Mouse (Mus musculus) testis, postnatal 10 days (tissue): Measurements from ENCODE around the gene Filip1l.
A peak's percentile ranks its signal among the peaks of the same experiment; 100 is the strongest.

Source experiments
- DNase-seq: peaks from one replicate; pipeline ENCODE4 v3.0.0; 2021; ENCODE audit warnings: low spot score

The Filip1l gene

DNA sequence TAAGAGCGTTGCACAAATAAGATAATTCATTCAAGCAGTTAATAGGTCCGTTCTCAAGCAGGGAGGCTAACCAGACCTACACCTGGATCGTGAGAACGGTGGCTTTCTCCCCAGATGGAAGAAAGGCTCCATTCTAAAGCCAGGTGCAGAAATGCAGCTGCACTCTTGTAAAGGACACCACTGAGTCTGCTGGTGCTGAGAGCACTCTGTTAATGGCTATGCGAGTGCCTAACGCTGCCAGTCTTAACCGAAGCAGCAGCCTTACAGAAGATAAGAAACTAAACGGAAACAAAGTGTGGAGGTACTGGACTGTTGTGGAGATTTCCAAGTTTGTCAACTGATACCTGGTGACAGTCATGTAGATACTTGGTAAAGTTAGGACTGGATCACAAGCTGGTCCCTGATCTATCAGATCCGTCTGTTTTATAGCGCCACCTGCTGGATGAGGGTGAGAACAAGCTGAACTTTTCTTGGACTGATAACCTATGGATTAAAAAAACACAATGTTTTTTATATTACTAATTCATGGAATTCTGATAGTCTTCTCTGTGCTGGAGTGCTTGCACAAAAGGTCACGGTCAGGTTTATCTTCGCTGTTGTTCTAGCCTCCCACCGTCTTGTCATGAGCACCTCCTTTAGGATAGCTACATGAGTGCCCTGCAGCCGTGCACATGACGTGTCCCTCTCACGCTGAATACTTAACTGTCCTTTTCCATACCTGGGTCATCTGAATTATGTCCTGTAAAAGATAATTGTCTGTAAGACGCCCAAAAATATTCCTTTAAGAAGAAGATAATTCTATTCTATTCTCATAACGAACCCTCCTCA, 45.7 kb downstream of the Filip1l start:
- peak; percentile 84 for DNase-seq

DNA sequence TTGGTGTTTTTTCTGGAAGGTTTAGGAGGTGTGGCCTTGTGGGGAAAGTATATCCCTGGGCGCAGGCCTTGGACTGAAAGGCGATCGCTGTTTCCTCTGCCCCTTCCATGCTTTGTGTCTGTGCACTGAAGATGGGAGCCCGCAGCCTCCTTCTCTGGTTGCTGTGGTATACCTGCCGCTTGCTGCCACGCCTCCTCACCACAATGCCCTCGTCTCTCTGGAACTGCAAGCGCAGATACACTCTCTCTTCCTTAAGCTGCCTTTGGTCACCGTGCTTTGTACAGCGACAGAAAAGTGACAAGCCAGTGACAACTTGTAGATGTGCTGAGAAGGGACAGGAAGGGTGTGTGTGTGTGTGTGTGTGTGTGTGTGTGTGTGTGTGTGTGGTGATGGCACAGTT, 46.7 kb downstream of the Filip1l start:
- DNase-seq: no peak

DNA sequence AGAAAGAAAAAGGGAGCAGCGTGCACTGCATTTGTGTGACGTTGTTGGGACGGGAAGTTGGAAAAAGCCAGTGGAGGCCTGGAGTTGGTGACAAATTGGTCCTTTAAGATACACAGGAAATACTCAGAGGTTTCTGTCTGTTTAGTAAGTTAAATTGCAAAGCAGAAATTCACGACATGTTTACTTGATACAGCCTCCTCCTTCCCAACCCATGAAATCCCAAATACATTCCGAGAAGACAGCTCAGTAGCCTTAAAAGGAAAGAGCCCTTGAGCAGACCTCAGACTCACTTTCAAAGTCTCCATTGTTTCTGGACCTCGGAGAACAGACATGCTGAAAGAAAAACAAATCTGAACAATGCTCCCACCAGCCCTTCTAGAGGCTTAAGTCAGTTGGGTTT, 48.8 kb downstream of the Filip1l start:
- no peak for DNase-seq

- peak; percentile 23 for DNase-seq
Measured at GRCm38 (mm10) chr16:57402910-57403309, 50.0 kb downstream of the Filip1l start.

- DNase-seq: no peak
Measured at GRCm38 (mm10) chr16:57403825-57404224, 50.9 kb downstream of the Filip1l start.

DNA sequence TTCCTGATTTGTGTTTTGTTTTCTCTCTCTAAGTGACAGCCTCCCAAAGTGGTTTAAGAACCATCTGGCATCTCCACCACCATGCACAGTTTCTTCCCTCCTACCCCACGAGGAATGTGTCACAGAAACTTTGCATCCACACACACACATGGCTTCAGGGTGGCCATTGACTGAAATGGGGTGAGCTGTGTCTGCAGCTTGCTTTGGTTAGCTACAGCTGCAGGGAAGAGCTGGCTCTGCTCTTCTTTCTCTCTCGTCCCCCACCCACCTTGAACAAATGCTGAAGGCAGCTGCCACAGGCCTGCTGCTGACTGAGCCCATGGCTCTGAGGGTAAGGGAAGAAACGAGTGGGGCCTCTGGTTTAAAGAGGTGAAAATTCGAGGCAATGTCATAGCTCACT, 59.9 kb downstream of the Filip1l start:
- peak; percentile 26 for DNase-seq

DNA sequence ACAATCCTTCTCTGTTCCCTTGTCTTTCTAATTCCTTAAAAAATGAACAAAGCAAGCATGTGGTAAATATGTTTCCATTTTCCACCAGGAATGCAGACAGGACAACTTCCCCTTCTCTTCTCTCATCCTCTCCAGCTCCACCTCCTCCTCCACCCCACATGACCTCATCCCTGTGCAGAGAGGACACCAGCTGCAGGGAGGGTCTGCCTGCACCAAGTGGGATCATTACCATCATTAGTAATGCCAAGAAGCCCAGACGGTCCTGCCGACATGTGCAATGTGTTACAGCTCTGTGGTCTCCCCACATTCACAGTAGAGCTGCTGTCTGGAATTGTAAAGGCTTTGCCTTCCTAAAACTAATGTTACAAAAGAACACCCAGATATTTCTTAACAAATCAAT, 63.2 kb downstream of the Filip1l start:
- peak; percentile 46 for DNase-seq

DNA sequence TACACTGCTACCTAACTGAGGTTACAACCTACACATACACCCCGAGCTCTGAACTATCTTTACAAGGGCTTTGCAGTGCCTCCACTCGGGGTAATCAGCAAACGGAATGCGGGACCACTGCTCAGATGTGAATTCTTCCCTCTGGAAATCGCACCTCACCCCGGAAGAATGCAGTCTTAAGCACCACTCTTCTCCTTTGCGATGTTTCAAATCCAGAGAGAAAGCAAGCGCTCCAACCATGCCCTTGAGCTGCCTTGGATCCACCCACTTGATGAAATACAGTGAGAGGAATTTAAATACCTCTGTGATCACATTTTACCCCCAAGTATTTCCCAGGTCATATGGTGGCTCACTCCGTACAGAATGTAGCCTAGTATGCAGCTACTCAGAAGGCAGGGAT, 64.1 kb downstream of the Filip1l start:
- peak; percentile 20 for DNase-seq

DNA sequence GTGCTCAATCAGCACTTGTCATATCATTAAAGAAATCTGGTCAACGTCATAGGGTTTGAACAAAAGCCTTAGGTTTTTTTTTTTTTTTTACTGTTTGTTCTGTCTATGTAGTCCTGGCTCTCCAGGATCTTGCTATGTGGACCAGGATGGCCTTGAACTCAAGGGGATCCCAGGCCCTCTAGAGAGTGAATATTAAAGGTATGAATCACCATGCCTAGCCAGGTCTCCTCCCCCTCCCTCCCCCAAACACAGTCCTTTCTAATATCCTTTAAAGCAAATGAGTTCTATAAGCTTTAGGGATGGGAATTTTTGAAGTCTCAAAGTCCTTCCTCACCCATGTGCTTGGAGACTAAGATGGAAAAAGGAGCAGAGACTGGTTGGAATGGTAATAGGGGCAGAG, 65.1 kb downstream of the Filip1l start:
- no peak for DNase-seq

GRCm38 (mm10) chr16:57419332-57419731, 66.4 kb downstream of the Filip1l start:
- no peak for DNase-seq

DNA sequence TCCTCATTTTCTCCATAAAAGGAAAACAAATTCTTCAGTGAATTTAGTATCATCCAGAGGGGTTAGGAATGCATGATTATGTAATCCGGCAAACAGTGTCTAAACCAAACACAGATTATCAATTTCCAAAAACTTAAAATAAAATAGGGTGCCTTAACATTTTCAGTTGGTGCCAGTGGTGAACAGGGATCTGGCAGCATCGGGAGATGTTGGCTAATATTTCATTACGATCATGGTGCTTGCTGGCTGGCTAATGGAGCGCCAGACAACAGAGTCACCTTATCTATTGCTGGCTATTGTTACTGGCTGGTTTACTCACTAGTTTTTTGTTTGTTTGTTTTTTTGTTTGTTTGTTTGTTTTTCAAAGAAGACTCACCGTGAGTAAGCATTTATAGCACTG, 67.0 kb downstream of the Filip1l start:
- no peak for DNase-seq

DNA sequence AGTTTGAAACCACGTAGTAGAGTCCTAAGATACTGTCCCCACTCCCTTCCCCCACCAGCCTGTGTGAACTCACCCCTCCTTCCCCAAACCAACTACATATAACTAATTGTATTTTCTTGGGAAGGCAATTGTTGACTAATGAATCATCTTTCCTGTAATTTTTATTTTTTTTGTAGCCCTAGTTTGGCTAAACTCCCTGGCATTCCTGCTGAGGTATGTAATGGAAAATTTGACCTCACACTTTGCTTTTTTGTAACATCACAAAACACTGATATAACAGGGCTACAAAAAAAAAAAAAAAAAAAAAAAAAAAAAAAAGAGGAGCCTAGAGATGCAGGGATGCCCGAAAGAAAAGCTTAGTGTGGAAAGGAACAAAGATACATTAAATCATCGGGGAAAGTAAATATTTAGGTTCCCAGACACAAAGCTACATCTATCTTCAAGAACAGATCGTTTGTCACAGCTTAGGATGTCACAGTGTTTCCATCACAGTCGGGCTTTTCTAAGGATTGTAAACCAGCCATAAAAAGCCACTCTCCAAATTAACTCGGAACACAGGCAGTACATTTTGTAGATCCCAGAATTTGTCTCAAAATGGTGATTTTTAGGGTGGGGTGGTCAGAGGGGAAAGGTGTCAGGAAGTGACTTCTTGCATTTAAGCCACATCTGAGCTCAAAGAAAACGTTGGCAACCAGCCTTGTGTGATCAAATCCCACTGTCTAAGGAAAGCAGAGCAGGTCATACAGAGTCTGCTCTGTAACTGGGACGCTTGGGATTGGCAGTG, 68.1 kb downstream of the Filip1l start:
- no peak for DNase-seq

DNA sequence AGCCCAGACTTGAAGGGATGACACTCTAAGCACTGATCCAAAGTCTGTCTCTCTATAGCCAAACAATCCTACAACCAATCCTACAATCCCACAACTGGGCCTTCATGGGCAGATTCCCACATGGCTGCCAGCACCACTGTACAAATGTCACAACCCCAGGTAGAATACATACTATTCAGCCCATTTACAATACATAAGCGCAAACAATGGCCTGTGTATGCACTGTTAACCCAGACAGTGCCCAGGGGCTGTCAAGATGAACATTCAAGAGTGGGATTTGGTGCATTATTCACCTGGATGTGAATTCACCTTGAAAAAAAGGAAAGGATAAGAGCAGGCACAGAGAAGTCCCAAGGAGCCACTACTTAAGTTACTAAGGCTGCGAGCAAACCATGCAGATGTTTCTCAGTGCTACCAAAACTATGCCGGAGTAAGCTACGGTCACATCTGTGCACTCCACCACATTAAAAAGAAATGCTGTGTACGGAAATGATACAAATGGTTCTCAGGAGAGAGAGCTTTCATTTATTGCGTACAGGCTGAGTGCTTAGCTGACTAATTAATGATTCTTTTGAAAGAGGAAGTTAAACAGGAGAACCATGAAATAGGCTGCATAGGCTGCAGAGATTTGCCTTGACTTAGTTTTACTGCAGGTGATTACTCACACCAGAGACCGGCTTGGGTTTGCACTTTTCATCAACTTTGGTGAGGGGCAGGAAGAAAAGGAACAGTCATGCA, 69.0 kb downstream of the Filip1l start:
- DNase-seq: no peak

- no peak for DNase-seq
Measured at GRCm38 (mm10) chr16:57423001-57423800, 70.3 kb downstream of the Filip1l start.

GRCm38 (mm10) chr16:57426680-57427079, 73.8 kb downstream of the Filip1l start:
- no peak for DNase-seq

GRCm38 (mm10) chr16:57427516-57428285, 74.8 kb downstream of the Filip1l start:
- peak; percentile 53 for DNase-seq

GRCm38 (mm10) chr16:57428977-57429376, 76.1 kb downstream of the Filip1l start:
- no peak for DNase-seq

DNA sequence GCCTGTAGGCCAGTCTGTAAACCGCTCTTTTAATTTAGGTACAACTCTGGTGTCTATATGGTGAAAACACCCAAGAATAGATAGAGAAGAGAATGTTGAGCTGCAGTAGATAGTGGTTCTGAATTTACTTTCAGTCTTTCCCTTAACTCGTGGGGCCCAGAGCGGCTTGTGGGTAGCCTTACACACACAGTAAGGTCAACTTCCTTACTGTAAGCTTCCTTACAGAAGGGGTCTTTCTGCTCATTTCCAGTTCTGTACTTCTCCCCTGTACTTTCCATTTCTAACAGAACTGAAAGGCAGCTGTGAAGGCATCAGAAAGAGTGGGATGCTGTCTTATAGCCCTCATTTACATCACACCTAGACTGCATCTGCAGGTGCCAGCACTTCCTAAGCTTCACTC, 78.4 kb downstream of the Filip1l start:
- no peak for DNase-seq

DNA sequence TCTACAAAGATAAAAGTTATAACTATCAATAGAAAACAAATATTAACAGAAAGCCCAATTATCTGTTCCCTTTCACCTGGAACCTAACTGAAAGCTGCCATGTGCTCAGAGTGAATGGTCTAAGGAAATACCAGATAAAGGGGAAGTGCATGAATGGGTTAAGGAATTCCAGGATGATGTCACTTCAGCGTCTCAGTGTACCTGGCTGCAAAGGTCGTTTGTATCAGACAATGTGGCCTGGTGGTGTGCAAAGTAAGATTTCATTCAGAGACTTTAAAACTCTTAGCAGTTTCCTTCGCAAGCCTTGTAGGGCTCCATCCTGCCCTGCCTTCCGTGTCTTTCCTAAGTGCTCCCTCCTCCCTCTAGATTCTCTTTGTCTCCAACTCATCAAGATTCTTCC, 80.3 kb downstream of the Filip1l start:
- no peak for DNase-seq

DNA sequence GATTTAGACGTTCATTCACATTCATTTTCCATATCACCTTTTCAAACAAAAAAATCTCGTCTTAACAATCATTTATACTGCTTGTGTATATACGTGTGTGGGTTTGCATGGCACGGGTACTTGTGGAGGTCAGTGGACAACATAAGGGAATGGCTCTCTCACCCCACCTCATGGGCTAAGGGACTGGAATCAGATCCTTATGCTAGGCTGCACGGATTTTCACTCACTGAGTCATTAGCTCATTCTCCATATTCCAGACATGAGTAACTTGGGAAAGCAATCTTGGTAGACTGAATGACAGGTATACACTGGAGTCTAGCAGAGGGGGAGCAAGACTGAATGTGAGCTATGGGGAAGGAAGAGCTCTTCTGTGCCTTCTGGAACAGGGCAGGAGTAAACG, 80.8 kb downstream of the Filip1l start:
- no peak for DNase-seq

DNA sequence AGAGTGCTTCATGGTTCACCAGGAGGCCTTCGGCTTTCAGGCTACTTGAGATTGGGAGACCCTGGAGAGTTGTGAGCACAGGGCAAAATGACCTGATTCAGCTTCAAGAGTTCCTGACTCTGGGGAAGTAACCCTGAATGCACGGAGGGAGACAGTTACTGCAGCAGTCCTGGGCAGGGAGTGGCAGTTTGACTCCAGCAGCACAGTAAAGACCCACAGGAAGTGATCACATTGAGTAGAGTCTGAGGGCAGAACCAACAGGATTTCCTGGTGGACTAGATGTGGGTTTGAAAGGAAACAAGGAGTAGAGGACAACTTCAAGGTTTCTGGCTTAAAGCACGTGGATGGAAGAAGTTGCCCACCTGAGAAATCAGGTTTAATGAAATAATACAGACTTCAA, 81.7 kb downstream of the Filip1l start:
- no peak for DNase-seq
